Mouse (Mus musculus) telencephalon, adult 2 months (tissue): ENCODE measurements around the gene Gm26558.
A peak's percentile ranks its signal among the peaks of the same experiment; 100 is the strongest.

Experiments
- DNase-seq: peaks from one replicate; pipeline ENCODE4 v3.0.0-alpha.2; 2011; ENCODE audit warnings: low read depth, low spot score

Gene Gm26558

GRCm38 (mm10) chr2:70648271-70648670 lies 13.6 kb downstream of the Gm26558 start:
- DNase-seq, result no peak

GRCm38 (mm10) chr2:70647681-70648080 lies 14.2 kb downstream of the Gm26558 start:
- DNase-seq, result no peak

- no peak for DNase-seq
These were observed 16.6 kb downstream of the Gm26558 start for GRCm38 (mm10) chr2:70645266-70645780.

GRCm38 (mm10) chr2:70642971-70643565 lies 18.8 kb downstream of the Gm26558 start:
- DNase-seq, result no peak

- no peak for DNase-seq
These were observed 20.9 kb downstream of the Gm26558 start for GRCm38 (mm10) chr2:70640968-70641367.

GRCm38 (mm10) chr2:70634028-70634690 lies 27.7 kb downstream of the Gm26558 start:
- no peak for DNase-seq

- no peak for DNase-seq
These were observed 29.5 kb downstream of the Gm26558 start for GRCm38 (mm10) chr2:70632412-70632811.

- DNase-seq, result no peak
These were observed 30.6 kb downstream of the Gm26558 start for GRCm38 (mm10) chr2:70631321-70631720.

GRCm38 (mm10) chr2:70629921-70630320 lies 32.0 kb downstream of the Gm26558 start:
- DNase-seq, result no peak

GRCm38 (mm10) chr2:70629339-70629761 lies 32.6 kb downstream of the Gm26558 start:
- DNase-seq, result peak; percentile 36

GRCm38 (mm10) chr2:70628397-70628796 lies 33.5 kb downstream of the Gm26558 start:
- no peak for DNase-seq

GRCm38 (mm10) chr2:70625761-70626160 lies 36.1 kb downstream of the Gm26558 start:
- DNase-seq, result no peak

- DNase-seq, result no peak
These were observed 39.7 kb downstream of the Gm26558 start for GRCm38 (mm10) chr2:70622244-70622643.

GRCm38 (mm10) chr2:70620225-70620624 lies 41.7 kb downstream of the Gm26558 start:
- peak; percentile 39 for DNase-seq

- no peak for DNase-seq
These were observed 42.6 kb downstream of the Gm26558 start for GRCm38 (mm10) chr2:70619232-70619835.

GRCm38 (mm10) chr2:70616617-70617016 lies 45.3 kb downstream of the Gm26558 start:
- no peak for DNase-seq

- no peak for DNase-seq
These were observed 45.8 kb downstream of the Gm26558 start for GRCm38 (mm10) chr2:70616076-70616475.

GRCm38 (mm10) chr2:70614745-70615351 lies 47.1 kb downstream of the Gm26558 start:
- DNase-seq, result no peak
